8 mouse cellular contexts compared by ENCODE assay signal in genomic region chr19:4397798-4398629, GRCm38 (mm10). TPM values are rescaled to one million over a fixed set of nuclear protein-coding genes. Genes with fewer than 3 reads are reported as not detected.
A peak's percentile ranks its signal among the peaks of the same experiment; 100 is the strongest.
DNase-seq lines count a peak whose midpoint lies in the region; ATAC-seq and TF ChIP-seq lines count a peak whose summit lies in the region.

Gene Kdm2a, minus strand, starts transcription at chr19:4398285.

- WGBS in hindbrain, embryonic 15.5 days: under 1% methylated on average over 71 of the region's 82 CpGs

- intact Hi-C loops in gastrocnemius, adult 2 months (cut with DNase I): loop anchor here (5.0 kb wide), 1 partner anchor 66 kb away; no protein-coding TSS in a partner anchor

- peak within 1 kb of the TSS; percentile 94 for H3K4me3 ChIP-seq in gastrocnemius, adult 2 months
- peak within 1 kb of the TSS; percentile 96 for H3K4me3 ChIP-seq in hindbrain, embryonic 15.5 days

- H3K27ac ChIP-seq in gastrocnemius, adult 2 months: peak within 1 kb of the TSS; percentile 100
- H3K27ac ChIP-seq in hindbrain, embryonic 15.5 days (replicated peaks): peak within 1 kb of the TSS; percentile 89

- peak within 1 kb of the TSS; percentile 91 for H3K4me2 ChIP-seq in hindbrain, embryonic 15.5 days

- DNase-seq in R1 (ENCODE audit: low read depth, low spot score): peak; percentile 62
- DNase-seq in gastrocnemius, adult 2 months: peak; percentile 71
- peak; percentile 26 to 27 for DNase-seq in left cerebral cortex, adult 18-20 months (ENCODE audit: low spot score in 2 of 2)
- DNase-seq in lung, postnatal 4 days: peak; percentile 66 to 76
- DNase-seq in right cerebral cortex, adult 2 months (ENCODE audit: low spot score in 2 of 2): peak; percentile 37 to 40
- DNase-seq in urinary bladder, postnatal 10 days (ENCODE audit: low spot score): peak; percentile 15

- no peaks in the 10 kb centered on the region for H3K27me3 ChIP-seq in hindbrain, embryonic 15.5 days

- H3K36me3 ChIP-seq in hindbrain, embryonic 15.5 days: no peaks in the 10 kb centered on the region

- H3K9me3 ChIP-seq in hindbrain, embryonic 15.5 days: no peaks in the 10 kb centered on the region

- ATAC-seq in common myeloid progenitor, adult 5-6 weeks (replicated peaks; ENCODE audit: low read depth, poor library complexity, severe bottlenecking): 0 out of 2 replicates have a peak, but pooled peaks have one; percentile 5
- ATAC-seq in hindbrain, embryonic 15.5 days (ENCODE audit: low FRiP score, low read depth): peak; percentile 59

- H3K9ac ChIP-seq in hindbrain, embryonic 15.5 days: peak within 1 kb of the TSS; percentile 67

- TF ChIP-seq CTCF in gastrocnemius, adult 2 months (IDR thresholded peaks at IDR 0.05): no peak

- H3K4me1 ChIP-seq in hindbrain, embryonic 15.5 days (replicated peaks): peaks cover 30% of the 10 kb centered on the region

RNA-seq across cellular contexts. Expression of gene Kdm2a, which starts in this region (rescaled TPM):
- total RNA-seq in common myeloid progenitor, adult 5-6 weeks (2017): 73.3 and 90.3 TPM in 2 replicates
- total RNA-seq in gastrocnemius, adult 2 months (2021): 10 to 100 TPM; 39.1 to 39.7 TPM
- polyA plus RNA-seq in hindbrain, embryonic 15.5 days (2015; fragmentation: Nextera tagmentation; extraction: Ambion mirVana): 32.7 and 36.3 TPM in 2 replicates
- 10 to 100 TPM; 74.0 to 77.0 TPM for total RNA-seq in left cerebral cortex, adult 18-20 months (2021)

Comparison
In these comparisons a context has a peak if more than half of its experiments do, and no peak if none do; other contexts are left out.
1. Peak in every context shown above with its lines: DNase-seq, ATAC-seq, H3K4me3 ChIP-seq and H3K27ac ChIP-seq.
2. DNase-seq: peak in every context shown above with its lines; median percentile 71 in gastrocnemius, adult 2 months; 71 in lung, postnatal 4 days; 62 in R1; 38 in right cerebral cortex, adult 2 months; 26 in left cerebral cortex, adult 18-20 months; 15 in urinary bladder, postnatal 10 days.